Mouse (Mus musculus) E14TG2a.4 (cell line): ENCODE measurements around the gene Eif3b.
"Not testable (repeated sequence)": the region's sequence is repeated elsewhere in the genome, so short reads cannot be mapped to it uniquely, and the experiment has no call there.

Experiments used
- CTCF ChIP-seq: conservative IDR thresholded peaks from 2 replicates; pipeline ENCODE4 v1.5.1; 2014; ENCODE audit warnings: low read length
- NANOG ChIP-seq: IDR thresholded peaks from 2 replicates; pipeline ENCODE4 v1.6.1; 2014; ENCODE audit warnings: borderline replicate concordance, low read length, mixed read lengths

DNA sequence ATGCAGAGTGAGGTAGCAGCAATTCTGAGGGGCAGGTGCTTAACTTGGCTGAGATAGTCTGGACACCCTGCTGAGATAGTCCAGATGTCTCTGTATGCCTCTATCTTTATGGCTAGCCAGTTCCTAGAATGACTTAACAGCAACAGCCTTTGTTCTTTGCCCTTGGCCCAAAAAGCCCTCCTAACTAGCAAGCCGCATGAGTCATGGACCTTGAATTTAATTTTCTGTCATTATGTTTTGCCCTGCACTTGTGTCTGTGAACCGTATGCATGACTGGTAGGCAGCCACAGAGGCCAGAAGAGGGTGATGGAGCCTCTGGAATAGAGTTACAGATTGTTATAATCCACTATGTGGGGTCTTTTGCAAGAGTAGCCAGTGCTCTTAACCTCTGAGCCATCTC, 44.0 kb downstream of the Eif3b start:
- TF ChIP-seq CTCF, NANOG: not testable (repeated sequence)
